Mouse (Mus musculus): Measurements from ENCODE around the gene Gm17324. TPM values are rescaled to one million over a fixed set of nuclear protein-coding genes. Genes with fewer than 3 reads are reported as not detected.

The Gm17324 gene
- polyA plus RNA-seq, 1 experiment, result 0.72 TPM

- DNase-seq (ENCODE audit: low read depth), result no peak
These were observed 17.1 kb upstream of the Gm17324 start for GRCm38 (mm10) chr9:78465725-78466124.

DNA sequence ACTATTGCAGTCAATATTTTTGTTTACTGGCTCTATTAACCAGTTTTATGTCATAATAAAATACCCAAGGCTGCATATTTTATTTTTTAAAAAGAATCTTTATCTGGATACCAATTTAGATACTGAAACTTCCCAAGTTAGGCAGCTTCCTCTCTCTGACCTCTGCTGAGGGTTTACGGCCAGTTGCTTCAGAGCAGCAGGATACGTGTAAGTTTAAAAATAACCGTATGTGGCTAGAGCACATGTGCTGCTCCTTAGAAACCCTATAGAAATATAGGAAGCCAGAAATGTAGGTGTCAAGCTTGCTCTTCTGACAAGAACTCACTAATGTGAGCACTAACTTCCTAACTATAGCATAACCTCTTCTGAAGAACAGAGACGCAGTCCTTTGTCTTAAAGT is 14.8 kb upstream of the Gm17324 start:
- DNase-seq (ENCODE audit: low read depth), result no peak

DNA sequence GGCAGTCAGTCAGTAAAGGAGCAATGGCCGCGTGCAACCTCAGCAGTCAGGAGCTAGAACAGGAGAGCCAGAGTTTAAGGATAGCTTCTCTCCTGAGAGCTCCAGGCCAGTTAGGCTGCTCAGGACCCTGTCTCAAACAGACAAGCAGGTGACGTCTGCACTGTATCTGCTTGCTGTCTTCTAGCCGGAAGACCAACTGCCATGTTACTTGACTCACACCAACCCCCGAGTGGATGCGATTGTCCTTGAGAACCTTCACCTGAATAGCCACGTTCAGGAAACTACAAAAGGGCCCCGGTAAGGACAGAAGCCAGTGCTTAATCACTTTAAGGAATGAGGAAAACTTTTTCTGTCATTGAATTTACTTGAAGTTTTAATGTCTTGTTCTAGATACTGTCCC is 8.4 kb upstream of the Gm17324 start:
- DNase-seq (ENCODE audit: low read depth), result no peak

DNA sequence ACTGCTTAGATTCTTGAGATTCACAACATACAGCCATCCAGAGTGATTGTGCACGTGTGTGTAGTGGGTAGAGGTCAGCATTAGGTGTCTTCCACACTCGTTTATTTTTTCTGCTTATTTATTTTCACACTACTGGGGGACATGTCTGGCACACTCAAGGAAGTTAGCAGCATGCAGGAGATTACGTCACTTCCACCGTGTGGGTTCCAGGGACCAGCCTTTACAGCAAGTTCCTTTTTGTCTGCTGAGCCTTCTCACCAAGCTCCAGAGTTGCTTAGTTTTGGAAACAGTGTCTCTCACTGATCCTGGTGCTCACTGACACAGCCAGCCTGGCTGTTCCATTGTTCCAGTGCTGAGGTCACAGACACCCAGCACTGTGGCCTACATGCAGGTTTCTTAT is 2.8 kb upstream of the Gm17324 start:
- no peak for DNase-seq (ENCODE audit: low read depth)

DNA sequence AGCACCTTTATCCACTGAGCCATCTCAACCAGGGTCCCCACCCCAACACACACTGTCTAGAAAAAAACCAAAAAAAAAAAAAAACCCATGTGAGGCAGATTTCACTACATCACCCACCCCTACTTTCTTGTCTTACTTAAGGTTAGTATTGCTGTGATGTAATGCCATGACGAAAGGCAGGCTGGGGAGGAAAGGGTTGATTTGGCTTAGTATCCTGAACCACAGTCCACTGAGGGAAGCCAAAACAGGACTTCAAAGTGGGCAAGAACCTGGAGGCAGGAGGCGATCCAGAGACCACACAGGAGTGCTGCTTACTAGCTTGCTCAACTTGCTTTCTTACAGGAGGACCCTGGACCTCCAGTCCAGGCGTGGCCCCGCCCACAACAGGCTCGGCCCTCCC is 1.8 kb upstream of the Gm17324 start:
- DNase-seq (ENCODE audit: low read depth), result no peak

GRCm38 (mm10) chr9:78447606-78447972 is 997 bp downstream of the Gm17324 start:
- no peak for DNase-seq (ENCODE audit: low read depth)

- no peak for DNase-seq (ENCODE audit: low read depth)
These were observed 5.8 kb downstream of the Gm17324 start, which contains the start of gene Cgas for GRCm38 (mm10) chr9:78442579-78443392. TSS of gene Cgas (minus strand) at chr9:78443237.

GRCm38 (mm10) chr9:78442237-78442578 is 6.4 kb downstream of the Gm17324 start:
- no peak for DNase-seq (ENCODE audit: low read depth)

GRCm38 (mm10) chr9:78439426-78439825 is 9.2 kb downstream of the Gm17324 start:
- DNase-seq (ENCODE audit: low read depth), result no peak

GRCm38 (mm10) chr9:78432471-78432870 is 16.1 kb downstream of the Gm17324 start:
- no peak for DNase-seq (ENCODE audit: low read depth)

- no peak for DNase-seq (ENCODE audit: low read depth)
These were observed 18.1 kb downstream of the Gm17324 start for GRCm38 (mm10) chr9:78430486-78430885.

DNA sequence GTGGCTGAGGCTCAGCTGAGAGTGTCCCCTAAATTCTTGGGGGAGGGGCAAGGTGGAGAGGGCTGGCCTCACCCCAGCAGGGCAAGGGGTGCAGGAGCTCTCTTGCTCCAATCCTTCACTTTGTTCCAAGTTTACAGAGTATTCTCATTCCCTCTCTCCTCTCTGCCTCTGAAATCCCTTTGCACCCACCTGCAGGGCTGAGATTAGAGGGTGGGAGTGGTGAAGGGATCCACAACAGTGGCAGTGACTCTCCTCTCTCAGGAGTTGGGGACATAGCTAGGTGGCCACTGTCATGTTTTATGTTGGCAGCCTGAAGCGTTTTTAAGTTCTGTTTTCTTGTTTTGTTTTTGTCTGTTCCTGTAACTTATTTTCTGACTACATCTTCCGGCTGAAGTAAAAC is 19.0 kb downstream of the Gm17324 start:
- no peak for DNase-seq (ENCODE audit: low read depth)

GRCm38 (mm10) chr9:78428870-78429432 is 19.6 kb downstream of the Gm17324 start:
- no peak for DNase-seq (ENCODE audit: low read depth)

- DNase-seq (ENCODE audit: low read depth), result no peak
These were observed 20.4 kb downstream of the Gm17324 start for GRCm38 (mm10) chr9:78428185-78428584.

GRCm38 (mm10) chr9:78427362-78427781 is 21.2 kb downstream of the Gm17324 start:
- no peak for DNase-seq (ENCODE audit: low read depth)

GRCm38 (mm10) chr9:78401596-78401995 is 47.0 kb downstream of the Gm17324 start:
- no peak for DNase-seq (ENCODE audit: low read depth)

GRCm38 (mm10) chr9:78400570-78400969 is 48.0 kb downstream of the Gm17324 start:
- no peak for DNase-seq (ENCODE audit: low read depth)

Other genes with a start within 250 kb of the Gm17324 start
- not detected in 2 replicates for gene Gsta1, start 218.1 kb downstream of the Gm17324 start, polyA plus RNA-seq (2012; rRNA removed)
- 0.34 TPM in 1 of 2 replicates, not detected in the other for gene Gm3776, start 191.7 kb downstream of the Gm17324 start, polyA plus RNA-seq (2012; rRNA removed)
- not detected in 2 replicates for gene Gm10639, start 158.9 kb downstream of the Gm17324 start, polyA plus RNA-seq (2012; rRNA removed)
- gene Omt2a, start 134.0 kb downstream of the Gm17324 start, polyA plus RNA-seq (2012; rRNA removed), result not detected in 2 replicates
- not detected in 2 replicates for gene Omt2b, start 121.2 kb downstream of the Gm17324 start, polyA plus RNA-seq (2012; rRNA removed)
- 1.9 and 2.5 TPM in 2 replicates for gene Gsta2, start 93.0 kb downstream of the Gm17324 start, polyA plus RNA-seq (2012; rRNA removed)
- gene Dppa5a, start 80.6 kb downstream of the Gm17324 start, polyA plus RNA-seq (2012; rRNA removed), result not detected in 2 replicates
- gene Ooep, start 70.1 kb downstream of the Gm17324 start, polyA plus RNA-seq (2012; rRNA removed), result not detected in 2 replicates
- 0.11 TPM in 1 of 2 replicates, not detected in the other for gene Ddx43, start 53.0 kb downstream of the Gm17324 start, polyA plus RNA-seq (2012; rRNA removed)
- gene Cgas, start 5.5 kb downstream of the Gm17324 start, polyA plus RNA-seq (2012; rRNA removed), result 0.34 and 0.41 TPM in 2 replicates
- 10.5 and 12.0 TPM in 2 replicates for gene Mto1, start 578 bp downstream of the Gm17324 start, polyA plus RNA-seq (2012; rRNA removed)
- 5,649 and 5,990 TPM in 2 replicates for gene Eef1a1, start 40.4 kb upstream of the Gm17324 start, polyA plus RNA-seq (2012; rRNA removed)
- 20.9 and 28.5 TPM in 2 replicates for gene Slc17a5, start 139.3 kb upstream of the Gm17324 start, polyA plus RNA-seq (2012; rRNA removed)
- gene Cd109, start 166.8 kb upstream of the Gm17324 start, polyA plus RNA-seq (2012; rRNA removed), result 1.3 and 1.8 TPM in 2 replicates